Mouse (Mus musculus) cerebellum, postnatal 14 days (tissue): ENCODE measurements around the gene Mrap.

Source experiments
- DNase-seq, 2 experiments: peaks; one replicate each; pipeline ENCODE4 v3.0.0; 2021; ENCODE audit warnings: mixed read lengths in 2 of 2

The Mrap gene

GRCm38 (mm10) chr16:90738092-90738956 lies at the start of gene Mrap:
Gene Mrap (plus strand): TSS chr16:90738207.
- DNase-seq = no peak

GRCm38 (mm10) chr16:90692704-90693385 lies 45.2 kb upstream of the Mrap start:
- DNase-seq = peak in 1 of 2 experiments; percentile 26

GRCm38 (mm10) chr16:90693625-90694024 lies 44.4 kb upstream of the Mrap start:
- no peak for DNase-seq

- peak; percentile 43 to 70 for DNase-seq
Observed at GRCm38 (mm10) chr16:90694719-90695118, 43.3 kb upstream of the Mrap start.

- no peak for DNase-seq
Observed at GRCm38 (mm10) chr16:90695121-90695520, 42.9 kb upstream of the Mrap start.

GRCm38 (mm10) chr16:90696306-90696705 lies 41.7 kb upstream of the Mrap start:
- DNase-seq = no peak

- DNase-seq = no peak
Observed at GRCm38 (mm10) chr16:90699390-90699789, 38.6 kb upstream of the Mrap start.

GRCm38 (mm10) chr16:90701541-90701940 lies 36.5 kb upstream of the Mrap start:
- DNase-seq = no peak

GRCm38 (mm10) chr16:90703646-90704045 lies 34.4 kb upstream of the Mrap start:
- no peak for DNase-seq

GRCm38 (mm10) chr16:90704161-90704825 lies 33.7 kb upstream of the Mrap start:
- DNase-seq = no peak

GRCm38 (mm10) chr16:90706279-90706678 lies 31.7 kb upstream of the Mrap start:
- no peak for DNase-seq

GRCm38 (mm10) chr16:90709711-90710289 lies 28.2 kb upstream of the Mrap start:
- peak; percentile 93 to 94 for DNase-seq

- no peak for DNase-seq
Observed at GRCm38 (mm10) chr16:90710313-90710712, 27.7 kb upstream of the Mrap start.

- no peak for DNase-seq
Observed at GRCm38 (mm10) chr16:90724051-90724450, 14.0 kb upstream of the Mrap start.

GRCm38 (mm10) chr16:90726600-90727227 lies 11.3 kb upstream of the Mrap start:
- DNase-seq = no peak

- peak; percentile 97 for DNase-seq
Observed at GRCm38 (mm10) chr16:90727233-90728115, 10.5 kb upstream of the Mrap start, which contains the start of gene Mis18a. Gene Mis18a (minus strand): TSS chr16:90727404.

GRCm38 (mm10) chr16:90735611-90736010 lies 2.4 kb upstream of the Mrap start:
- DNase-seq = no peak

GRCm38 (mm10) chr16:90736672-90737270 lies 1.2 kb upstream of the Mrap start:
- DNase-seq = no peak

- DNase-seq = no peak
Observed at GRCm38 (mm10) chr16:90747143-90747542, 9.1 kb downstream of the Mrap start.

- DNase-seq = no peak
Observed at GRCm38 (mm10) chr16:90748169-90748568, 10.2 kb downstream of the Mrap start.

- no peak for DNase-seq
Observed at GRCm38 (mm10) chr16:90753386-90753941, 15.5 kb downstream of the Mrap start.
